Mouse (Mus musculus) brown adipose tissue, adult 24 weeks (tissue): ENCODE results near the gene Ubtf. TPM values are rescaled to one million over a fixed set of nuclear protein-coding genes. Genes with fewer than 3 reads are reported as not detected.

Experiments used
- H3K27ac ChIP-seq: fragments of 200-500 bp; replicated peaks from 2 replicates; pipeline ENCODE4 v1.5.1; 2012; ENCODE audit warnings: low read depth, mild to moderate bottlenecking, low read length
- H3K4me1 ChIP-seq: fragments of 200-500 bp; 2 replicates; pipeline ENCODE4 v1.6.1; 2012; ENCODE audit warnings: low read length, mixed read lengths; ENCODE audit not compliant: control insufficient read depth, insufficient read depth, insufficient read length
- H3K4me3 ChIP-seq: fragments of 200-500 bp; 2 replicates; pipeline ENCODE4 v1.5.1; 2012; ENCODE audit warnings: low read depth, mild to moderate bottlenecking, low read length, moderate library complexity; ENCODE audit not compliant: insufficient read depth
- polyA plus RNA-seq: library from polyadenylated mRNA; stranded (reverse); fragments of >200 nt; gene quantifications from 2 replicates; pipeline ENCODE4 v1.2.4, GENCODE M21; 2012; ENCODE audit not compliant: missing spikeins, insufficient read depth, insufficient read length

Gene Ubtf
- polyA plus RNA-seq, 1 experiment = 47.6 TPM

GRCm38 (mm10) chr11:102352378-102352777 is 32.8 kb upstream of the Ubtf start:
- Histone ChIP-seq H3K4me1 (0 out of 2 replicates have a peak, but pooled peaks cover 4% of the 10 kb centered on the region), H3K27ac (no peak overlapping the region), H3K4me3 (no peak overlapping the region)

GRCm38 (mm10) chr11:102350981-102351523 is 31.5 kb upstream of the Ubtf start:
- 0 out of 2 replicates have a peak, but pooled peaks cover 4% of the 10 kb centered on the region for H3K4me1 ChIP-seq
- H3K27ac ChIP-seq = no peak overlapping the region
- H3K4me3 ChIP-seq = no peak overlapping the region

DNA sequence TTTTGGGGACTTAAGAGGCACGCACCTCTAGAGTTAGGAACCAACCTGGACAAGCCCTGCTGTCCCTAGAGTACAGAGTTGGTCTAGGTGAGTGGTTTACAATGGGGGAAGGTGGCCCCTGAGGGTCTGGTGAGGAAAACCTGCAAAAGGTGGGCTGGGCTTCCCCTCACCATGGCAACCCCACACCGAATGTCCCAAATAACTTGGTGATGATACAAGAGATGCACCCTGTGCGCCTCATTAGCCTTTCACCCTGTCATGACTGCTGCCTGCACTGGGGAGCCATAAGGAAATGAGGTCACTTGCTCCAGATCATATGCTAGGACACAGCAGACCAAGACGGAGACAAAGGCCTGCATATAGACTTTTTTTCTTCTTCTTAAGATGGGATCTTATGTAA is 30.9 kb upstream of the Ubtf start:
- Histone ChIP-seq H3K27ac (no peak overlapping the region), H3K4me1 (0 out of 2 replicates have a peak, but pooled peaks cover 4% of the 10 kb centered on the region), H3K4me3 (no peak overlapping the region)

- Histone ChIP-seq H3K4me3 (no peak overlapping the region), H3K4me1 (0 out of 2 replicates have a peak, but pooled peaks cover 4% of the 10 kb centered on the region), H3K27ac (no peak overlapping the region)
These were observed 29.8 kb upstream of the Ubtf start for GRCm38 (mm10) chr11:102349189-102349954.

GRCm38 (mm10) chr11:102348771-102349170 is 29.2 kb upstream of the Ubtf start:
- Histone ChIP-seq H3K27ac (no peak overlapping the region), H3K4me1 (0 out of 2 replicates have a peak, but pooled peaks cover 4% of the 10 kb centered on the region)

GRCm38 (mm10) chr11:102348101-102348585 is 28.6 kb upstream of the Ubtf start:
- Histone ChIP-seq H3K4me1 (0 out of 2 replicates have a peak, but pooled peaks cover 4% of the 10 kb centered on the region), H3K4me3 (no peak overlapping the region), H3K27ac (no peak overlapping the region)

More at GRCm38 (mm10) chr11:102348771-102349170, 29.2 kb upstream of the Ubtf start:
- no peak overlapping the region for H3K4me3 ChIP-seq

DNA sequence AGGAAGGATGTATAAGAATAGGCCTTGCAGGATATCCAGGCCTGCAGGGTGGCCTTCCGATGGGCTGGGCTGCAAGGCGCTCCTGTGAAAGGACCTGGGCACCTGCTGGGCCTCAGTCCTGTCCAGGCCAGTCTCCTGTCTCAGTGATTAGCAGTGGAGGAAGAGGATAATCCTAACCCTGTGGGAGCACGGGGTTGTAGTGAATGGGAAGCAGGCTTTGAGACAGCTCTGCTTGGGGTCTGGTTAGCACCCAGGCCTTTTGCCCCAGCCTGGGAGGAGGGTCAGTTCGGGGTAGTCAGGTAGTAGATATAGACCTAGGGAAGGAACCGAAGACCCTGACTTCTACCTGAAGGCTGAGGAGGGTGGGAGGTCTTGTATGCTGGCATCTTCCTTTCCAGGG is 28.1 kb upstream of the Ubtf start:
- Histone ChIP-seq H3K4me3 (no peak overlapping the region), H3K27ac (no peak overlapping the region), H3K4me1 (0 out of 2 replicates have a peak, but pooled peaks cover 4% of the 10 kb centered on the region)

- H3K4me3 ChIP-seq = no peak overlapping the region
- 0 out of 2 replicates have a peak, but pooled peaks cover 4% of the 10 kb centered on the region for H3K4me1 ChIP-seq
- no peak overlapping the region for H3K27ac ChIP-seq
These were observed 27.4 kb upstream of the Ubtf start for GRCm38 (mm10) chr11:102346926-102347325.

- H3K4me3 ChIP-seq = no peak overlapping the region
- 0 out of 2 replicates have a peak, but pooled peaks cover 4% of the 10 kb centered on the region for H3K4me1 ChIP-seq
- H3K27ac ChIP-seq = no peak overlapping the region
These were observed 24.9 kb upstream of the Ubtf start for GRCm38 (mm10) chr11:102344458-102344857.

DNA sequence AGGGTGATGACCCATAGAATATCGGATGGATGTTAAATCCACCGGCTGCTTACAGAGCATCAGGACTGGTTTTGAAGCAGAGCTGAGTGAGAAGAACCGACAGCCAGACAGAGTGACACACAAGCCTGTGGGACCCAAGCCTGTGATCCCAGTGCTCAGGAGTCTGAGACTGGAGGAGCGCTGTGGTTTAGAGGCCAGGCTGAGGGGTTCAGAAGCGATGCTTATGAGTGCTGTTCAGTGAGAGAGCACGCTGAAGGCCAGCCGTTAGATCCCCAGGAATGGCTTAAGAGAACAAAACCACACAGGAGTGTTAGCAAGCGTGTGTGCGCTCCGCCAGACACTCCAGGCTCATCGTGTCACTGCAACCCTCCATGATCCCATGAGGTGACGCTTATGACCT is 23.2 kb upstream of the Ubtf start:
- peaks cover 12% of the 10 kb centered on the region for H3K4me1 ChIP-seq
- H3K4me3 ChIP-seq = no peak overlapping the region

DNA sequence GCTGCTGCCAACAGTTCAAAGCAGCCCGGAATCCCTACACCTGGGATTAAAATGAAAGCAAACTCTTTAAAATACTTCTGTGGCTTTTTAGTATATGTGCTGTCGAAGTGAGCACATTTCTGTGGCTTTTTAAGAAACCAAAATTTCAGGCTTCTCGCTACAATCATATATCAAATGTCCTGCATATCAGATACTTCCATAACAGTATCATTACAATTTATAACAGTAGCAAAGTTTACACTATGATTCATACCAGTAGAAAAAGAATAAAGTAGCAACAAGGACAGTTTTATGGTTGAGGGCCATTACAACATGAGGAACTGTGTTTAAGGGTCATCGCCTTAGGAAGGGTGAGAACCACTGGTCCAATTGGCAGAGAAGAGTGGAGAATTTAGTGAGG is 21.6 kb upstream of the Ubtf start:
- Histone ChIP-seq H3K27ac (no peak overlapping the region), H3K4me1 (peaks cover 10% of the 10 kb centered on the region), H3K4me3 (no peak overlapping the region)

More for the DNA sequence above, 23.2 kb upstream of the Ubtf start:
- no peak overlapping the region for H3K27ac ChIP-seq

GRCm38 (mm10) chr11:102339624-102340023 is 20.1 kb upstream of the Ubtf start:
- no peak overlapping the region for H3K27ac ChIP-seq

GRCm38 (mm10) chr11:102339195-102339594 is 19.7 kb upstream of the Ubtf start:
- Histone ChIP-seq H3K27ac (peak overlapping the region; percentile 95), H3K4me3 (no peak overlapping the region), H3K4me1 (peaks cover 12% of the 10 kb centered on the region)

More at GRCm38 (mm10) chr11:102339624-102340023, 20.1 kb upstream of the Ubtf start:
- Histone ChIP-seq H3K4me1 (peaks cover 12% of the 10 kb centered on the region), H3K4me3 (no peak overlapping the region)

DNA sequence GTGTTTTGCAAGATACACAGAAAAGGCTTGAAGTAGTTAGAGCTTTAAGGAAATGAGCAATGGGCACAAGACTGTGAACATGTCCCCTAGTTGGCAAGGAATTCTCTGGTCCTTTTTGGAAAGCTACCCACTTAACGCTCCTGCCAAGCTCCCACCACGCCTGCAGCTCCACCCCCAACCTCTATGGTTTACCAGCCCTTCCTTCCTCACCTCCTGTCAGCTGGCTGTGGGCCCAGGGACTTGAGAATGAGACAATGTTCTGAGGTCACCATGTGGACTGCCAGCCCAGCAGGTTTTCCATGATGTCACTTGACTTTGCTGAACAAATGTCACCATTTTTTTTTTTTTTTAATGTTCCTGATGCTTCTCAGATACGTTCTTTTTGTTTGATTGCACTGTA is 19.0 kb upstream of the Ubtf start:
- Histone ChIP-seq H3K4me3 (no peak overlapping the region), H3K27ac (peak overlapping the region; percentile 95), H3K4me1 (peaks cover 12% of the 10 kb centered on the region)

GRCm38 (mm10) chr11:102337921-102338320 is 18.4 kb upstream of the Ubtf start:
- H3K27ac ChIP-seq = peak overlapping the region; percentile 64
- no peak overlapping the region for H3K4me3 ChIP-seq
- peaks cover 12% of the 10 kb centered on the region for H3K4me1 ChIP-seq
